Mouse (Mus musculus): ENCODE results near the gene Gabrr3. TPM values are rescaled to one million over a fixed set of nuclear protein-coding genes. Genes with fewer than 3 reads are reported as not detected.

Gabrr3 gene
- polyA plus RNA-seq, 1 experiment from 2014 or later, result 0.10 TPM

DNA sequence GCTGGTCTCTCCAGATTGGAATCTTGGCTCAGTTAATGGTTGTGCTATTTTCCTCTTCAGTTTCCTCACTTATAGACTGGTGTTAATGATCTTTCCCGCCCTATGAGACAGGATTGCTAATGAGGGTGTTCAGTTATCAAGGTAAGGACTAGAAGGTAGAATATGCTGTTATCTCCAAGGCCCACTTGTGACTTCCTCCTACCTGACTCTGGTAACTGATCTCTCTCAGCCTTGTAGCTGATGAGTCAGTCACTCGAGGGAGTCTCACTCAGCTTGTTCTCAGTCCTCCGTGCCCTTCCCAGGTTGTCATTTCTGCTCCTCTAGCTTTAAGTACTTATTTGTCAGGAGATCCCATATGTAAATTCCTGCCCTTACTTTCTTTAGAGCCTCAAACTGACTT is 70.8 kb downstream of the Gabrr3 start:
- 90% methylated on average over 3 of the region's 3 CpGs for WGBS
- H3K4me3 ChIP-seq, result no peak overlapping the region
- no peak for DNase-seq (ENCODE audit: low spot score)
- no peaks in the 10 kb centered on the region for H3K4me1 ChIP-seq (replicated peaks)
- H3K27ac ChIP-seq, result no peak overlapping the region
- H3K36me3 ChIP-seq, result peaks cover 73% of the 10 kb centered on the region
- no peaks in the 10 kb centered on the region for H3K27me3 ChIP-seq (ENCODE audit: insufficient read depth, poor library complexity, severe bottlenecking)
- no peaks in the 10 kb centered on the region for H3K9me3 ChIP-seq

DNA sequence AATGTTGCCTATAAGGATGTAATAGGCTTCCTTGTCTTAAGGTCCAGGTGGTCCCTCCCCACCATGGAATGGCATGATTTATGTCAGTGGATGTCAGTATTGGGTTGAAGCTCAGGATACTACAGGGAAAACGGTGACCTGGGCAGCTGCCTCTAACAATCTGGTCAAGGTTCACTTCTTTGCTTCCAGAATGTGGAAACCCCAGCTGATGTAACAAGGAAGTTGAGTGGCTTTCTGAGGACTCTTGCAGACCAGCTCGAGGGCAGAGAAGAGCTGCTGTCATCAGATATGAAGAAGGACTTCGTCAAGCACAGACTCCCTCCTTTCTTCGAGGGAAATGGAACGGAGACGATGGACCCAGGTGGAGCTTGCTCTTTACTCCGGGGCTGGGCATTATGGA is 80.1 kb downstream of the Gabrr3 start:
- Histone ChIP-seq H3K4me1 (replicated peaks) (no peaks in the 10 kb centered on the region), H3K9me3 (no peaks in the 10 kb centered on the region), H3K27ac (no peak overlapping the region), H3K27me3 (ENCODE audit: insufficient read depth, poor library complexity, severe bottlenecking) (no peaks in the 10 kb centered on the region), H3K36me3 (peaks cover 85% of the 10 kb centered on the region), H3K4me3 (no peak overlapping the region)
- WGBS, result 89% methylated on average over 7 of the region's 7 CpGs
- DNase-seq (ENCODE audit: low spot score), result no peak

DNA sequence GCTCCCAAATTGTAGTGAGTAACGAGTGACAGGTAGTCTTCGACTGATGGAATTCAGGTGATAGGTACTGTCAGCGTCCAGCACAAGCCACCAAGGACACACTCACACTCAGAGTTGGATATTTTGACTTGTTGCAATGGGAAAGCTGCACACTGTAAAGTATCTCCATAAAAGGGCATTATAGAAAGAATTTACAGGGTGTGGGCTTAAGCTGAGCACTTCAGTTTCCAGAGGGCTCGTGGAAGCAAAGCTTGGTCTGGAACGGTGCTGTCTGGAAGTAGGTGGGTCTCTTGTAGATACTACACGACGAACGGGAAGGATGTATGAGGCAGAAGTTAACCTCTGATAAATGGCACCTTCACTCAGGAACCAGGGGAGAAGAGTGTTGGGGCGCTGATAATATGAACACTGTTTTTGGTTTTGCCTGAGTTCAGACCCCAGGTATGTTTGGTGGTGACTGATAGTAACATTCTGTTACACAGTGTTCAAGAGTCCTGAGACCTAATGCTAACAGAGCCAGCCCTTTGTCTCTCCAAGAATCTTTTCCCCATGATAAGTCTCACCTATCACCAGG is 80.9 kb downstream of the Gabrr3 start:
- Histone ChIP-seq H3K27ac (no peak overlapping the region), H3K9me3 (no peaks in the 10 kb centered on the region), H3K36me3 (peaks cover 85% of the 10 kb centered on the region), H3K4me3 (no peak overlapping the region), H3K4me1 (replicated peaks) (no peaks in the 10 kb centered on the region), H3K27me3 (ENCODE audit: insufficient read depth, poor library complexity, severe bottlenecking) (no peaks in the 10 kb centered on the region)
- WGBS, result 95% methylated on average over 9 of the region's 9 CpGs
- no peak for DNase-seq (ENCODE audit: low spot score)

DNA sequence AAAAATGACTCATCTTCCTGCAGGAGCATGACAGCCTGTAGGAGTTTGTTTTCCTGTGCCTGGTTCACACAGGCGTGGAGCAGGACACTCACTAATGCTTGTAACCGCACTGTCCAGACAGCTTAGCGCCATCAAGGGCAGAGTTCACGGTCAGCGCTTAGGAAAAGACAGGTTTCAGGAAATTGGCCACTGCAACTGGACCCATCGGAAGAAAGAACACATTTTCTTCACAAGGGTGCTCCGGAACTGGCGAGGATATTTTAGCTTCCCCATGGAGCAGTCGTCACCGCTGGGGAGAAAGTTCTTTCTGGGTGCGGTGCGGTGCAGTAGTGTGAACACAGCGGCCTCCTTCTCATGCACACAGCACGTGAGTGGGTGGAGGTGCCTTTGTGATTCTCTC is 86.1 kb downstream of the Gabrr3 start:
- Histone ChIP-seq H3K4me3 (no peak overlapping the region), H3K9me3 (no peaks in the 10 kb centered on the region), H3K4me1 (replicated peaks) (no peaks in the 10 kb centered on the region), H3K36me3 (peaks cover 75% of the 10 kb centered on the region), H3K27me3 (ENCODE audit: insufficient read depth, poor library complexity, severe bottlenecking) (no peaks in the 10 kb centered on the region), H3K27ac (no peak overlapping the region)
- no peak for DNase-seq (ENCODE audit: low spot score)
- WGBS, result 91% methylated on average over 14 of the region's 14 CpGs

DNA sequence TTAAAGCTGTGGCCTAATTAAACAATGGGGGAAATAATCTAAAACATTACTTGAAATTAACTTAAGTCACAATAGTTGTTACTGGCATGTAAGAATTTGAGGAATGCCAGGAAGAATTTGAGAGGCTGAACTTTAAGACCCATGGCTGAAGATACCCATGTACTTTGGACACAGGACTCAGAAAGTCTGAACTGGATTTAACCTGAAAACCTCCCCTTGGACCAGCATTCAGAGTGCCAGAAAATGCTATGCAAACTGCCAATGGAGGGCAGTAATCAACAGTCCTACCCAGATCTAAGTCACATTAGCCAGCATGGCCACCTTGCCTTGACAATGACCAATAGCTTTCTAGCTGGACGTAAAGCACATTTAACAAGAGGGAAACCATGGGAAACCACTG is 90.8 kb downstream of the Gabrr3 start:
- Histone ChIP-seq H3K4me1 (replicated peaks) (no peaks in the 10 kb centered on the region), H3K27me3 (ENCODE audit: insufficient read depth, poor library complexity, severe bottlenecking) (no peaks in the 10 kb centered on the region), H3K4me3 (no peak overlapping the region), H3K36me3 (peaks cover 69% of the 10 kb centered on the region), H3K9me3 (no peaks in the 10 kb centered on the region), H3K27ac (no peak overlapping the region)
- 91% methylated on average over 1 of the region's 1 CpGs for WGBS
- no peak for DNase-seq (ENCODE audit: low spot score)

- Histone ChIP-seq H3K4me1 (replicated peaks) (no peaks in the 10 kb centered on the region), H3K4me3 (no peak overlapping the region), H3K27ac (no peak overlapping the region), H3K36me3 (peaks cover 65% of the 10 kb centered on the region), H3K27me3 (ENCODE audit: insufficient read depth, poor library complexity, severe bottlenecking) (no peaks in the 10 kb centered on the region), H3K9me3 (no peaks in the 10 kb centered on the region)
- no peak for DNase-seq (ENCODE audit: low spot score)
- 92% methylated on average over 3 of the region's 3 CpGs for WGBS
These were observed 92.0 kb downstream of the Gabrr3 start for GRCm38 (mm10) chr16:59499180-59499579.

GRCm38 (mm10) chr16:59509830-59510229 is 102.7 kb downstream of the Gabrr3 start:
- 89% methylated on average over 5 of the region's 5 CpGs for WGBS
- Histone ChIP-seq H3K4me3 (no peak overlapping the region), H3K9me3 (no peaks in the 10 kb centered on the region), H3K27me3 (ENCODE audit: insufficient read depth, poor library complexity, severe bottlenecking) (no peaks in the 10 kb centered on the region), H3K4me1 (replicated peaks) (no peaks in the 10 kb centered on the region), H3K36me3 (peaks cover 34% of the 10 kb centered on the region), H3K27ac (no peak overlapping the region)
- DNase-seq (ENCODE audit: low spot score), result no peak

Other genes with a start within 250 kb of the Gabrr3 start
- not detected in 2 replicates for gene Olfr196, start 236.9 kb upstream of the Gabrr3 start, polyA plus RNA-seq (2016; fragmentation: Nextera tagmentation; extraction: Ambion mirVana)
- gene Olfr198, start 203.8 kb upstream of the Gabrr3 start, polyA plus RNA-seq (2016; fragmentation: Nextera tagmentation; extraction: Ambion mirVana), result not detected in 2 replicates
- not detected in 2 replicates for gene Olfr199, start 187.6 kb upstream of the Gabrr3 start, polyA plus RNA-seq (2016; fragmentation: Nextera tagmentation; extraction: Ambion mirVana)
- gene Olfr201, start 134.7 kb upstream of the Gabrr3 start, polyA plus RNA-seq (2016; fragmentation: Nextera tagmentation; extraction: Ambion mirVana), result not detected in 2 replicates
- gene Olfr202, start 120.5 kb upstream of the Gabrr3 start, polyA plus RNA-seq (2016; fragmentation: Nextera tagmentation; extraction: Ambion mirVana), result not detected in 2 replicates
- gene Olfr203, start 108.5 kb upstream of the Gabrr3 start, polyA plus RNA-seq (2016; fragmentation: Nextera tagmentation; extraction: Ambion mirVana), result not detected in 2 replicates
- gene Olfr204, start 89.1 kb upstream of the Gabrr3 start, polyA plus RNA-seq (2016; fragmentation: Nextera tagmentation; extraction: Ambion mirVana), result not detected in 2 replicates
- gene Olfr205, start 76.2 kb upstream of the Gabrr3 start, polyA plus RNA-seq (2016; fragmentation: Nextera tagmentation; extraction: Ambion mirVana), result not detected in 2 replicates
- gene Olfr206, start 58.1 kb upstream of the Gabrr3 start, polyA plus RNA-seq (2016; fragmentation: Nextera tagmentation; extraction: Ambion mirVana), result not detected in 2 replicates
- gene Olfr209, start 43.3 kb upstream of the Gabrr3 start, polyA plus RNA-seq (2016; fragmentation: Nextera tagmentation; extraction: Ambion mirVana), result not detected in 2 replicates
- 24.9 and 33.9 TPM in 2 replicates for gene Riox2, start 64.4 kb downstream of the Gabrr3 start, polyA plus RNA-seq (2016; fragmentation: Nextera tagmentation; extraction: Ambion mirVana)
- 5.5 and 6.5 TPM in 2 replicates for gene Crybg3, start 193.6 kb downstream of the Gabrr3 start, polyA plus RNA-seq (2016; fragmentation: Nextera tagmentation; extraction: Ambion mirVana)
- gene Arl6, start 232.1 kb downstream of the Gabrr3 start, polyA plus RNA-seq (2016; fragmentation: Nextera tagmentation; extraction: Ambion mirVana), result 49.8 and 52.6 TPM in 2 replicates